Mouse (Mus musculus) G1E (cell line): ENCODE data around the gene Timp4. TPM values are rescaled to one million over a fixed set of nuclear protein-coding genes. Genes with fewer than 3 reads are reported as not detected.

Experiments used
- ATAC-seq: 2 replicates; pipeline ENCODE4 v1.8.0; 2016; ENCODE audit warnings: mild to moderate bottlenecking; ENCODE audit not compliant: insufficient number of reproducible peaks, poor library complexity, low FRiP score, severe bottlenecking; ENCODE audit errors: extremely low read depth
- DNase-seq: peaks from one replicate; pipeline ENCODE4 v3.0.0; 2012; ENCODE audit warnings: low spot score
- H3K27me3 ChIP-seq: 2 replicates; pipeline ENCODE4 v1.6.1; 2012; ENCODE audit warnings: mild to moderate bottlenecking, low read length, inconsistent platforms; ENCODE audit not compliant: insufficient read depth
- H3K36me3 ChIP-seq: replicated peaks from 2 replicates; pipeline ENCODE3; 2012; ENCODE audit warnings: mild to moderate bottlenecking, inconsistent platforms
- H3K4me1 ChIP-seq: 2 replicates; pipeline ENCODE4 v1.6.1; 2012; ENCODE audit warnings: low read depth, low read length, inconsistent platforms, mixed read lengths; ENCODE audit not compliant: insufficient read depth
- H3K4me3 ChIP-seq: 2 replicates; pipeline ENCODE4 v1.5.1; 2012; ENCODE audit warnings: low read depth, mild to moderate bottlenecking, inconsistent platforms, low read length, moderate library complexity, mixed read lengths
- H3K9me3 ChIP-seq: replicated peaks from 2 replicates; pipeline ENCODE4 v1.6.1; 2012; ENCODE audit warnings: inconsistent platforms
- CTCF ChIP-seq: IDR thresholded peaks from 2 replicates; pipeline ENCODE4 v1.5.1; 2012; ENCODE audit warnings: low read depth, low read length, inconsistent platforms, mixed read lengths
- GATA1 ChIP-seq: IDR thresholded peaks from 2 replicates; pipeline ENCODE4 v1.6.1; 2012; ENCODE audit warnings: borderline replicate concordance, low read length, inconsistent platforms, mixed read lengths
- GATA2 ChIP-seq: IDR thresholded peaks from 2 replicates; pipeline ENCODE4 v1.6.1; 2012; ENCODE audit warnings: low read depth, low read length, inconsistent platforms, borderline replicate concordance
- POLR2AphosphoS5 ChIP-seq: IDR thresholded peaks from 2 replicates; pipeline ENCODE4 v1.6.1; 2012; ENCODE audit warnings: low read depth, low read length, inconsistent platforms; ENCODE audit not compliant: insufficient replicate concordance
- TAL1 ChIP-seq: conservative IDR thresholded peaks from 2 replicates; pipeline ENCODE4 v1.6.1; 2012; ENCODE audit warnings: low read depth, low read length, inconsistent platforms, mixed read lengths
- polyA plus RNA-seq: library from polyadenylated mRNA; stranded (reverse); fragments of >175 nt; gene quantifications from 2 replicates; pipeline ENCODE4 v1.2.3, GENCODE M21; 2012
- total RNA-seq, 2 experiments: library from RNA; stranded (forward) in 1 of 2; stranded (reverse) in 1 of 2; fragments of 200-1000 nt in 1 of 2; fragments of >200 nt in 1 of 2; fragmentation: Nextera tagmentation in 1 of 2; gene quantifications; 2 replicates each; pipeline ENCODE4 v1.2.3; 2014 to 2017

Gene Timp4
- total and polyA plus RNA-seq, 3 experiments, result 0.11 TPM; not detected in 2

- no peak for ATAC-seq
- no peaks in the 10 kb centered on the region for H3K4me1 ChIP-seq
- H3K27me3 ChIP-seq, result 0 out of 2 replicates have a peak, but pooled peaks cover 2% of the 10 kb centered on the region
- no peak for DNase-seq
- no peak for TF ChIP-seq POLR2AphosphoS5
- no peak for TF ChIP-seq GATA1
- no peak for TF ChIP-seq TAL1
- no peak for TF ChIP-seq CTCF
- no peak for TF ChIP-seq GATA2
- H3K4me3 ChIP-seq, result no peak overlapping the region
- no peaks in the 10 kb centered on the region for H3K36me3 ChIP-seq
- H3K9me3 ChIP-seq, result no peaks in the 10 kb centered on the region
Measured at GRCm38 (mm10) chr6:115238031-115239027, 13.7 kb downstream of the Timp4 start.

GRCm38 (mm10) chr6:115232562-115232961 lies 19.4 kb downstream of the Timp4 start:
- Histone ChIP-seq H3K4me1 (no peaks in the 10 kb centered on the region), H3K4me3 (no peak overlapping the region), H3K27me3 (no peaks in the 10 kb centered on the region), H3K36me3 (no peaks in the 10 kb centered on the region), H3K9me3 (no peaks in the 10 kb centered on the region)
- ATAC-seq (no peak), DNase-seq (no peak)
- TF ChIP-seq CTCF (no peak), POLR2AphosphoS5 (no peak), GATA2 (no peak), GATA1 (no peak), TAL1 (no peak)

GRCm38 (mm10) chr6:115231836-115232235 lies 20.2 kb downstream of the Timp4 start:
- Histone ChIP-seq H3K27me3 (no peaks in the 10 kb centered on the region), H3K9me3 (no peaks in the 10 kb centered on the region), H3K4me1 (no peaks in the 10 kb centered on the region), H3K36me3 (no peaks in the 10 kb centered on the region), H3K4me3 (no peak overlapping the region)
- DNase-seq, result no peak
- TF ChIP-seq POLR2AphosphoS5 (no peak), CTCF (no peak), GATA2 (no peak), TAL1 (no peak), GATA1 (no peak)
- ATAC-seq, result no peak

GRCm38 (mm10) chr6:115230557-115230956 lies 21.4 kb downstream of the Timp4 start:
- Histone ChIP-seq H3K27me3 (no peaks in the 10 kb centered on the region), H3K9me3 (no peaks in the 10 kb centered on the region), H3K4me3 (no peak overlapping the region), H3K36me3 (no peaks in the 10 kb centered on the region), H3K4me1 (no peaks in the 10 kb centered on the region)
- TF ChIP-seq POLR2AphosphoS5 (no peak), GATA1 (no peak), CTCF (no peak), GATA2 (no peak), TAL1 (no peak)
- no peak for DNase-seq
- no peak for ATAC-seq

- peak; percentile 26 for DNase-seq
- H3K4me1 ChIP-seq, result no peaks in the 10 kb centered on the region
- 0 out of 2 replicates have a peak, but pooled peaks cover 3% of the 10 kb centered on the region for H3K27me3 ChIP-seq
- no peak overlapping the region for H3K4me3 ChIP-seq
- no peaks in the 10 kb centered on the region for H3K9me3 ChIP-seq
- TF ChIP-seq CTCF (peak; percentile 25; the same call in 1 of the 2 replicates), TAL1 (no peak)
- no peaks in the 10 kb centered on the region for H3K36me3 ChIP-seq
- ATAC-seq, result peak; percentile 49; the same call in 1 of the 2 replicates
Measured at GRCm38 (mm10) chr6:115227529-115227928, 24.5 kb downstream of the Timp4 start.

GRCm38 (mm10) chr6:115227043-115227442 lies 25.0 kb downstream of the Timp4 start, which contains the start of gene Gm17482:
Gene Gm17482 (plus strand): TSS chr6:115227343.
- TF ChIP-seq POLR2AphosphoS5 (no peak), TAL1 (no peak), CTCF (no peak), GATA1 (no peak), GATA2 (no peak)
- Histone ChIP-seq H3K36me3 (no peaks in the 10 kb centered on the region), H3K9me3 (no peaks in the 10 kb centered on the region), H3K27me3 (0 out of 2 replicates have a peak, but pooled peaks cover 3% of the 10 kb centered on the region), H3K4me1 (no peaks in the 10 kb centered on the region), H3K4me3 (no peak within 1 kb of the TSS)
- ATAC-seq (no peak), DNase-seq (no peak)

GRCm38 (mm10) chr6:115225519-115225918 lies 26.5 kb downstream of the Timp4 start:
- ATAC-seq, result no peak
- DNase-seq, result no peak
- Histone ChIP-seq H3K4me1 (no peaks in the 10 kb centered on the region), H3K9me3 (no peaks in the 10 kb centered on the region), H3K27me3 (peaks cover 10% of the 10 kb centered on the region; the same call in 1 of the 2 replicates), H3K4me3 (no peak overlapping the region), H3K36me3 (no peaks in the 10 kb centered on the region)
- no peak for TF ChIP-seq POLR2AphosphoS5
- TF ChIP-seq TAL1, result no peak
- TF ChIP-seq CTCF, result no peak
- TF ChIP-seq GATA1, result no peak
- TF ChIP-seq GATA2, result no peak
